Mouse (Mus musculus) hematopoietic multipotent progenitor cell, adult 10-12 weeks (in vitro differentiated cells): ENCODE data around the gene B4galt5. TPM values are rescaled to one million over a fixed set of nuclear protein-coding genes. Genes with fewer than 3 reads are reported as not detected.

Experiments
- polyA plus RNA-seq: library from polyadenylated mRNA; stranded (reverse); fragments of >175 nt; gene quantifications from 2 replicates; pipeline ENCODE4 v1.2.3, GENCODE M21; 2012; ENCODE audit warnings: low replicate concordance

Gene B4galt5
- polyA plus RNA-seq = 33.5 and 42.5 TPM in 2 replicates

GRCm38 (mm10) chr2:167348376-167349282 is at the start of gene B4galt5:
TSS of gene B4galt5 (minus strand) at chr2:167349183.

Other genes with a start within 250 kb of the B4galt5 start
- gene Kcnb1, start 159.0 kb downstream of the B4galt5 start, polyA plus RNA-seq = 1.5 and 2.2 TPM in 2 replicates
- 1.8 and 2.2 TPM in 2 replicates for gene Ptgis, start 108.6 kb downstream of the B4galt5 start, polyA plus RNA-seq
- 14.0 and 34.4 TPM in 2 replicates for gene Slc9a8, start 72.5 kb upstream of the B4galt5 start, polyA plus RNA-seq
- gene Rnf114, start 143.5 kb upstream of the B4galt5 start, polyA plus RNA-seq = 52.2 and 56.5 TPM in 2 replicates
- 28.4 and 29.4 TPM in 2 replicates for gene Spata2, start 143.7 kb upstream of the B4galt5 start, polyA plus RNA-seq
- gene Snai1, start 189.0 kb upstream of the B4galt5 start, polyA plus RNA-seq = 2.9 and 4.0 TPM in 2 replicates